Mouse (Mus musculus) left cerebral cortex, postnatal 4 days (tissue): ENCODE measurements around the gene Il21r. TPM values are rescaled to one million over a fixed set of nuclear protein-coding genes. Genes with fewer than 3 reads are reported as not detected.

Source experiments
- DNase-seq: peaks from one replicate; pipeline ENCODE4 v3.0.0-alpha.2; 2022
- intact Hi-C: fragments of 180-260 bp; cut with DNase I; formaldehyde crosslinking; loops from one replicate; pipeline ENCODE4 v1.15.1; 2025
- total RNA-seq, 2 experiments: library from RNA; stranded (reverse); gene quantifications; 2 replicates each; pipeline ENCODE4 v1.2.3; 2021

Gene Il21r
- total RNA-seq, 2 experiments from 2014 or later, result 0.54 to 0.66 TPM

GRCm38 (mm10) chr7:125574832-125575231 lies 28.4 kb upstream of the Il21r start:
- intact Hi-C loops, result no loop called here
- DNase-seq, result no peak

DNA sequence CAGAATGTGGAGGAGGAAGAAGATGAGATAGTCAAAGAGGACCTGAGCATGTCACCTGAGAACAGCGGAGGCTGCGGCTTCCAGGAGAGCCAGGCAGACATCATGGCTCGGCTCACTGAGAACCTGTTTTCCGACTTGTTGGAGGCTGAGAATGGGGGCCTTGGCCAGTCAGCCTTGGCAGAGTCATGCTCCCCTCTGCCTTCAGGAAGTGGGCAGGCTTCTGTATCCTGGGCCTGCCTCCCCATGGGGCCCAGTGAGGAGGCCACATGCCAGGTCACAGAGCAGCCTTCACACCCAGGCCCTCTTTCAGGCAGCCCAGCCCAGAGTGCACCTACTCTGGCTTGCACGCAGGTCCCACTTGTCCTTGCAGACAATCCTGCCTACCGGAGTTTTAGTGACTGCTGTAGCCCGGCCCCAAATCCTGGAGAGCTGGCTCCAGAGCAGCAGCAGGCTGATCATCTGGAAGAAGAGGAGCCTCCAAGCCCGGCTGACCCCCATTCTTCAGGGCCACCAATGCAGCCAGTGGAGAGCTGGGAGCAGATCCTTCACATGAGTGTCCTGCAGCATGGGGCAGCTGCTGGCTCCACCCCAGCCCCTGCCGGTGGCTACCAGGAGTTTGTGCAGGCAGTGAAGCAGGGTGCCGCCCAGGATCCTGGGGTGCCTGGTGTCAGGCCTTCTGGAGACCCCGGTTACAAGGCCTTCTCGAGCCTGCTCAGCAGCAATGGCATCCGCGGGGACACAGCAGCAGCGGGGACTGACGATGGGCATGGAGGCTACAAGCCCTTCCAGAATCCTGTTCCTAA lies 27.3 kb upstream of the Il21r start:
- intact Hi-C loops, result no loop called here
- DNase-seq, result no peak

DNA sequence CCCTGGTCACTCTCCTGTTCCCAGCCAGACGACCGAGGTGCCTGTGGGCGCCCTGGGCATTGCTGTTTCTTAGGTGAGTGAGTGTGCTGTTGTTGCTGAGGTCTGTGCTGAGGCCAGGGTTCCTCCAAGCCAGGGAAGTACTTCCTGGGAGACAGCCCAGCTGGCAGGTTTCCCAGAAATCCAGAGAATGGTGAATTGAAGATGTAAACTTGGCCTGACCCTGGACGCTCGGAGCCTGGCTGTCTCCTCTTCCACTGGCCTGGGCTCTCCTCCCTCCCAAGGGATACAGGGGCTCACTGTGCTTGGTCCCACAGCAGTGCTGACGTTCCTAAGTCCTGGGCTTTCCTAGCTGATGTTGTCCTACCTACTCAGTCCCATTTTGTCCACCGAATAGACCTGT lies 26.2 kb upstream of the Il21r start:
- DNase-seq, result peak; percentile 83
- intact Hi-C loops, result no loop called here

GRCm38 (mm10) chr7:125577486-125578088 lies 25.6 kb upstream of the Il21r start:
- peak; percentile 43 for DNase-seq
- intact Hi-C loops, result no loop called here

DNA sequence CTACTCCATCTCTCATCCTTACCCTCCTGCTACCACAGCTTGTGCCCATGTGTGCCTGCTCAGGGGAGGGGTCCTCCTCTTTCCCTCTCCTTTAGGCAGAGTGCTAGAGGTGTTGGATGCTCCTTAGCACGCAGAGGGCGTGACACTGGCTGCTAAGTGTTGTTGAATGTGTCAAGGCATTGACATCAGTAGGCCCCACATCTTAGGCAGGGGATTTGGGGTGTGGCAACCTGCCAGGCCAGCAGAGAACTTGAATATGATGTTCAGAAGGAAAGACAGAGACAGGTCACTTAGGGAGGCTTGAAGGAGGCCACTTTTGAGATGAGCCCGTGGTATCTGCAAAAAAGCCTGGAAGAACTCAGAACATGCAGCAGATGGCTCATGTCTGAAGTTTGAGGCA lies 25.1 kb upstream of the Il21r start:
- intact Hi-C loops, result no loop called here

GRCm38 (mm10) chr7:125579545-125580219 lies 23.5 kb upstream of the Il21r start:
- DNase-seq, result no peak
- intact Hi-C loops, result no loop called here

More for the DNA sequence above, 25.1 kb upstream of the Il21r start:
- DNase-seq, result no peak

DNA sequence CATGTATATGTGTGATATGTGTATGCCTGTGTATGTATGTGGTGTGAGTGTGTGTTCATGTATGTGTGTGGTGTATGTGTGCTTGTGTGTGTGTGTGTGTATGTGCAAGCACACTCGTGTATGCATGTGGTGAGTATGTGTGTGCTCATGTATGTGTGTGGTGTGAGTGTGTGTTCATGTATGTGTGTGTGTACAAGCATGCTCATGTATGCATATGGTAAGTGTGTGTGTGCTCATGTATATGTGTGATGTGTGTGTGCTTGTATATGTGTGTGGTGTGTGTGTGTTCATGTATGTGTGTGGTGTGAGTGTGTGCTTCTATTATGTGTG lies 23.0 kb upstream of the Il21r start:
- intact Hi-C loops, result no loop called here

DNA sequence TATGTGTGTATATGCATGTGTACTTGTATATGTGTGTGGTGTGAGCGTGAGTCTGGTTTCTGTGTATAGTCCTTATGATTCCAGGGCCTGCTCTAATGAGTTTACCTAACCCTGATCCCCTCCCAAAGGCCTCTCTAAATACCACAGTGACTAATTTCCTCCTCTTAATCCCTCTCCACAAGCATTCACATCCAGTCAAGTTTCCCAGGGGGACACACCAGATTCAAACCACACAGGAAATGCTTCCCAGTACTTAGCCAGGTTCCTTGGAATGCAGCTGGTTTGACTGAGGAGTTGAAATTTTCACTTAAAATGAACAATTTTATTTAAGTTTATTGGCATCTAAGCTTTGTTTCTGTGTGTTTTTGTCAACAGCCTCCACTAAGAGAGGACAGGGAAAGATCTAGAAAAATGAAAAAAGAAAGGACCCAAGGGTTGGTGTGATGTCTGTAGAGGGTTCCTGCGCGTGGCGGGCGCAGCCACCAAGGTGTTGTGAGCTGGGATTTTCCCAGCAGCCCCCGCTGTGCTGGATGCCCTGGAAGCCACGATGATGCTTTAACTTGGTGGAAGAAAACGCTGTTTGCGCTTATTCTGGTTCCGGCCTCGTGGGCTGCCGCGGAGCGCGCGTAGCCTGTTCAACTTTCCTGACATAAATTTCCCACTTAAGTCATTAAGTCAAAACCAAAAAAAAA lies 22.5 kb upstream of the Il21r start:
- intact Hi-C loops, result loop anchor here (1.0 kb wide), 1 partner anchor 108 kb away; no protein-coding TSS in a partner anchor
- DNase-seq, result no peak

More for the DNA sequence above, 23.0 kb upstream of the Il21r start:
- DNase-seq, result no peak

DNA sequence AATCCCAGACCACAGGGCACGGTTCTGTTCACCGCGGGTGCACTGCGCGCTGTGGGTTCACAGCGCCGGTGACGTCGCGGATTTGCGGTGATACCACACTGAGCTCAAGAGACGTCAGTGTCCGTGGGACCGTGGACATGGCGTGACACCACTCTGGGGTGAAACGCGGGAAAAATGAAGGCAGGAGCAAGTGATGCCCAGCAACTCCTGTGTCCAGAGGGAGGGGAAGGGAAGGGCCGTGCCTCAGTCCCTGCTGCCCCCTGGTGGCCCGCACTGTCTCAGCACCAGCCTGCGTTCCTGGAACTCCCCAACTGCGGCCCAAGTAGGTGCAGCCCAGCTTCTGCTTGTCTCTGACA lies 21.9 kb upstream of the Il21r start:
- peak; percentile 89 for DNase-seq
- intact Hi-C loops, result loop anchor here (1.0 kb wide), 1 partner anchor 109 kb away; no protein-coding TSS in a partner anchor

- intact Hi-C loops, result no loop called here
- DNase-seq, result no peak
Measured at GRCm38 (mm10) chr7:125583325-125584004, 19.8 kb upstream of the Il21r start.

DNA sequence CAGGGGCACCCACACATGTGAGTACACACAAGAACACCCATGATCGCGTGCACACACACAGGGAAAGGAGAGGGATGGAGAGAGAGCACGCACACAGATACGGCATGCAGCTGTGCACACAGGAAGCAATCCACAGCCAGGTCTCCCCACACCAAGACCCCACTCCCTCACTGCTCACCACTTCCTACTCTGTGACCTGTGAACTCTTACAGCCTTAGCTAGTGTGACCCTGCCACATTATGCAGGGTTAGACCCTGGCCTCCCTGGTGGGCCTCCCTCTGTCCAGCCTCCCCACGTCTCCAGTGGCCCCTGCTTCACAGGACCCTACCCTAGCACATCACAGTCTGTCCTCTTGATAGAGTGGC lies 19.2 kb upstream of the Il21r start:
- no peak for DNase-seq
- intact Hi-C loops, result no loop called here

GRCm38 (mm10) chr7:125586355-125586754 lies 16.9 kb upstream of the Il21r start:
- intact Hi-C loops, result no loop called here
- no peak for DNase-seq

- DNase-seq, result no peak
- intact Hi-C loops, result no loop called here
Measured at GRCm38 (mm10) chr7:125588721-125589120, 14.5 kb upstream of the Il21r start.

- intact Hi-C loops, result no loop called here
Measured at GRCm38 (mm10) chr7:125589896-125590295, 13.3 kb upstream of the Il21r start.

GRCm38 (mm10) chr7:125593831-125594230 lies 9.4 kb upstream of the Il21r start:
- intact Hi-C loops, result no loop called here

More at GRCm38 (mm10) chr7:125589896-125590295, 13.3 kb upstream of the Il21r start:
- no peak for DNase-seq

DNA sequence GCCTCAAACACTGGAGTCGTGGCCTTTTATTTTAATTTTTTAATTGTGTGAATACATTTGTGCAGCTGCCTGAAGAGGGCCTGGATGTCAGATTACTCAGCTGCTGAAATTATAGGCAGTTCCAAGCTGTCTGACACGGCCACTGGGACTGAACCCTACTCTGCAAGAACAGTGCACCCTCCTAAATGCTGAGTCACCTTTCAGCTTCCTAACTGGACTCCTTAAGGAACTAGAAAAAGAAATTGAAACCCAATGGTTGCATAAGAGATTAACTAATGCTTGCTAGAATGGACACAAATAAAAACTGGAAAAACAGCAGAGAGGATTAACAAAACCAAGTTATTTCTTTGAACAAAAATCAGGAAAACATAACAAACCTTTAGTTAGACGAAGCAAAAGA lies 6.8 kb upstream of the Il21r start:
- intact Hi-C loops, result no loop called here
- DNase-seq, result no peak

More at GRCm38 (mm10) chr7:125593831-125594230, 9.4 kb upstream of the Il21r start:
- DNase-seq, result no peak

GRCm38 (mm10) chr7:125597083-125597482 lies 6.1 kb upstream of the Il21r start:
- intact Hi-C loops, result no loop called here
- DNase-seq, result no peak

DNA sequence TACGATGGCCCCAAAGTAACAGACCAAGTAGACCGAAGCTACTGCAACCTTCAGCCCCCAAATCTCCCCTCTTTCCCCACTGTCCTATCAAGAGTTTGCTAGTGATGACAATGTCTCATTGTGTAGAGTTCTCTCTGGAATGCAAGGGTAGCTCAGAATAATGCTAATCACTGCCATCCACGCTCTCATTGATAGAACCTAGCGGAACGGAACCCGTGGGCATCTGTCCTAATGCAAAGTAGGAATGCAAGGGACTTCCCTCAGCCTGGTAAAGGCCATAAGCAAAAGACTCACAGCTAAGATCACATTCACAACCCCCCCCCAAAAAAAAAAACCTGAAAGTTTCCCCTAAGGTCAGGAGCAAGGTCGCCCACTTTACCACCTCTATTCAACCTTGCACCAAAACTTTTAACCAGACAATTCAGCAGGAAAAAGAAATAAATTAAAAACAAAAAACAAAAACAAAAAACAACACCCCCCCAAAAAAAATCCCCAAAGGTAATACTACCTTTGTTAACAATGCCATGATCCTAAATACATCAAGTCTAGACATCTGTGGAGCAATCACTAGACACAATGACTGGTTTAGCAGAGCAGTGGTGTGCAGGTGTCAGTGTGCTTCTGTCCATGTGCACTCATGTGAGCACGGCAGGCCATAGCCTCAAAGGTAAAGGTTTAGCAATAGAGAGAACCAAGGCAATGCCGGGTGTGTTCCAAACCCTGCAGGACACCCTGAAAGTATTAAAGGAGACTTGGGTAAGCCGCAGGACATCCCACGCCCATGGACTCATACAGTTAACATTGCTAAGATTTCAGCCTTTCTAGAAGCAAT lies 5.5 kb upstream of the Il21r start:
- intact Hi-C loops, result no loop called here
- DNase-seq, result no peak

DNA sequence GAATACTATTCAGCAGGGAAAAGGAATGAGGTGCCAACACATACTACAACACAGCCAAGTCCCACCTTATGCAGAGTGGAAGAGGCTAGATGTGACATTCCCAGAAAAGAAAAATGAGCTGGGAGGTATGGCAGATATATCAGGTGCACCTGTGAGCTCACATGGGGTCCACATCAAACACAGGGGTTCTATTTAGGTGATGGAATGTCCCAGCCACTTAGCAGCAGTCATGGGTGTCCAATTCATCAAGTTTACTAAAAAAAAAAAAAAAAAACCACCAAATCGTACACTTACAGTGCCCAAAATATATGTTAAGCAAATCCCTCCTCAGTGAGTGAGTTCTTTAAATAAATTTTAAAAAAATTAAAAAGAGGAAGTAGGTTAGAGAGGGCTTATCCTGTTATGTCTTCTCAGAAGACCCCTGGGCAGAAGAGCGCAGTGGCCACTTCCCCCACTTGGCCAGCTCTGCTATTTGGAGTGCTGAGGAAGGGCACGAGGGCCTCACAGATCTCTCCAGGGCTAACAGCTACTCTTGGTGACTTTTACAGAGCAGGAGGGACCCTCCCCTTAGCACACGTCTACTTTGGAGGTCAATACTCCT lies 3.8 kb upstream of the Il21r start:
- intact Hi-C loops, result no loop called here
- DNase-seq, result no peak
